Mouse (Mus musculus): ENCODE data around the gene Krtap4-6. TPM values are rescaled to one million over a fixed set of nuclear protein-coding genes. Genes with fewer than 3 reads are reported as not detected.

Krtap4-6 gene
- polyA plus RNA-seq (2014; fragmentation: Illumina TruSeq; extraction: RNeasy Lipid Tissue Mini Kit (QIAGEN cat#74804); ENCODE audit: low read depth, low replicate concordance) = not detected

DNA sequence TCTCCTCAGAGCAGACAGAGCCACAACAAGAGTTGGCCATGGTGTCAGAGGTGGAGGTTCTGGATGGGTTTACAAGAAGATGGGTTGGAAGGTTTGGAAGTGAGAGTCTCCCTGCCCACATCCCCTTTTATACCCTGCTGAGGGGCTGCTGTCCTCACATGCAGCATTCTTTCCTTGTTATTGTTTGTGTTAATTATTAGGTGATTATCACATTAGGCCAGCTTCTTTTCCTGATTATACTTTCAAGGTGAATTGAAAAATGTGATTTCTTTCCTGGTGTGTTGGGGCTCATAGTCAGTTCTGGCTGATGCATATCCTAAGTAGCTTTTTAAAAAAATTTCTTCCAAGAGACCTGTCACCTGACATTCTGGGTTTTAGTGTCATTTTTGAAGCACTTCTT is at the start of gene Krtap4-6:
Gene Krtap4-6 (minus strand): TSS at position 101 of the 400 bp plus-strand sequence.

DNA sequence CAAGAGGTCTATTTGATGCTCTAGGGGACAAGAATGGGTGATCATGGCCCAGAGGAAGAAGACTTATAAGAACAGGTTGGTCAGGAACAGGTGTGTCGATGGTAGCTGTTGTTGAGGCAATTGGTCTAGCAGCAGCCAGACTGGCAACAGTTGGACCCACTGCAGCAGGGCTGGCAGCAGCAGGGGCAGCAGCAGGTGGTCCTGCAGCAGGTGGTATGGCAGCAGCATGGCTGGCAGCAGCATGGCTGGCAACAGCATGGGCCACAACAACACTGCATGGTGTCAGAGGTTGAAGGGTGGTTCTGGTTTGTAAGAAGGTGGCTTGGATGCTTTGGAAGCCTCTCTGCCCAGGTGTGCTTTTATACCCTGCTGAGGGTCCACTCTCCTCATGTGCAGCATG is 24.7 kb upstream of the Krtap4-6 start, which contains the start of gene Gm14190:
Gene Gm14190 (minus strand): TSS at position 278 of the 400 bp plus-strand sequence.

DNA sequence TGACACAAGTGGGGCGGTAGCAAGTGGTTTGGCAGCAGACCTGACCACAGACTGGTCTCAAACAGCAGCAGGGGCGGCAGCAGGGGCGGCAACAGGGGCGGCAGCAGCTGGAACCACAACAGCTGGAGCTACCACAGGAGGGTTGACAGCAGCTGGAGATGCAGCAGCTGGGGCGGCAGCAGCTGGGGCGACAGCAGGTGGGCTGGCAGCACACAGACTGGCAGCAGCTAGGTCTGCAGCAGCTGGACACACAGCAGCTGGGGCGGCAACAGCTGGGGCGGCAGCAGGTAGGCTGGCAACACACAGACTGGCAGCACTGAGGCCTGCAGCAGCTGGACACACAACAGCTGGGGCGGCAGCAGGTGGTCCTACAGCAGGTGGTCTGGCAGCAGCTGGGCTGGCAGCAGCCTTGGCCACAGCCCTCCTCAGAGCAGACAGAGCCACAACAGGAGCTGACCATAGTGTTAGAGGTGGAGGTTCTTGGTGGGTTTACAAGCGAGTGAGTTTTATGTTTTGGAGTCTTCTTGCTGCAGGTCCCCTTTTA is 7.2 kb downstream of the Krtap4-6 start, which contains the start of gene Gm11563:
Gene Gm11563 (minus strand): TSS at position 494 of the 544 bp plus-strand sequence.

DNA sequence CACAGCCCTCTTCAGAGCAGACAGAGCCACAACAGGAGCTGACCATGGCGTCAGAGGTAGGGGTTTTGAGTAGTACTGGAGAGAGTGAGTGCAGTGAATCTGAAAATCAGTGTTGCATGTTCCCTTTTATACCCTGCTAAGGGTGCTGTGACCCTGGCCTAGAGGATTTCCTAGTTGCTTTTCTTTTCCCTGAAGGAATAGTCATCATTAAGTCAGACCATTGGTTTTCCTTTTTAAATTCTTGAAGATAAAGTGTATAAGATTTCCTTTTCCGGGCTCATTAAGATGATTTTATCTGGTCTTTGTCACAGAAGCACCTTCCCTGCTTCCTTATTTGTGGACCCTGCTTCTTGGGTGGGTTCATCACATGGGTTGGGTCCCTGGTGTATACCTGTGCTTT is 15.6 kb downstream of the Krtap4-6 start, which contains the start of gene Gm11555:
Gene Gm11555 (minus strand): TSS at position 101 of the 400 bp plus-strand sequence.

DNA sequence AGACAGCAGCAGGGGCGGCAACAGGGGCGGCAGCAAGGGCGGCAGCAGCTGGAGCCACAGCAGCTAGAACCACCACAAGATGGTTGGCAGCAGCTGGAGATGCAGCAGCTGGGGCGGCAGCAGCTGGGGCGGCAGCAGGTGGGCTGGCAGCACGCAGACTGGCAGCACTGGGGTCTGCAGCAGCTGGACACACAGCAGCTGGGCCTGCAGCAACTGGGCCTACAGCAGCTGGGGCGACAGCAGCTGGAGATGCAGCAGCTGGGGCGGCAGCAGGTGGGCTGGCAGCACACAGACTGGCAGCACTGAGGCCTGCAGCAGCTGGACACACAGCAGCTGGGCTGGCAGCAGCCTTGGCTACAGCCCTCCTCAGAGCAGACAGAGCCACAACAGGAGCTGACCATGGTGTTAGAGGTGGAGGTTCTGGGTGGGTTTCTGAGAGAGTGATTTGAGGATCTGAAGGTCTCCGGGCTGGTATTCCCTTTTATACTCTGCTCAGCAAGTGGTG is 22.1 kb downstream of the Krtap4-6 start, which contains the start of gene Krtap4-7:
Gene Krtap4-7 (minus strand): TSS at position 455 of the 505 bp plus-strand sequence.

DNA sequence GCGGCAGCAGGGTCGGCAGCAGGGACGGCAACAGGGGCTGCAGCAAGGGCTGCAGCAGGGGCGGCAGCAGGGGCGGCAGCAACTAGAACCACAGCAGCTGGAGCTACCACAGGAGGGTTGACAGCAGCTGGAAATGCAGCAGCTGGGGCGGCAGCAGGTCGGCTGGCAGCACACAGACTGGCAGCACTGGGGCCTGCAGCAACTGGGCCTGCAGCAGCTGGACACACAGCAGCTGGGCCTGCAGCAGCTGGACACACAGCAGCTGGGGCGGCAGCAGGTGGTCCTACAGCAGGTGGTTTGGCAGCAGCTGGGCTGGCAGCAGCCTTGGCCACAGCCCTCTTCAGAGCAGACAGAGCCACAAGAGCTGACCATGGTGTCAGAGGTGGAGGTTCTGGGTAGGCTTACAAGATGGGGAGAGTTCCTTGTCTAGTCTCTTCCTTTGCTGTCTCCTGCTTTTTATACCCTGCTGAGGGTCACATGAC is 31.1 kb downstream of the Krtap4-6 start, which contains the start of gene Krtap4-2:
Gene Krtap4-2 (minus strand): TSS at position 432 of the 482 bp plus-strand sequence.

DNA sequence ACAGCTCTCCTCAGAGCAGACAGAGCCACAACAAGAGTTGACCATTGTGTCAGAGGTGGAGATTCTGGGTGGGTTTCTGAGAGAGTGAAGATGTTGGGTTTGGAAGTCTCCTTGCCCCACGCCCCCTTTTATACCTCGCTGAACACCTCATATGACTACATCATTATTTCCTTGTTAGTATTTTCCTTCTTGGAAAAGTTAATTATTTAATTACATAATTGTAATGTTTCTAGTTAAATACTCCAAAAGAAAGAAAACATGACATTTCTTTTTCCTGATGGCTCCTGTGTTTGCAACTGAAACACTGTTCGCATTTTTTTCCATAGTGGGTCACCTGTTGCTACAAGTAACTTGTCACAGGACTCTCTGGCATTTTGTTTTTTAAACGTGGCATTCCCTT is 37.6 kb downstream of the Krtap4-6 start, which contains the start of gene Krtap4-1:
Gene Krtap4-1 (minus strand): TSS at position 101 of the 400 bp plus-strand sequence.

DNA sequence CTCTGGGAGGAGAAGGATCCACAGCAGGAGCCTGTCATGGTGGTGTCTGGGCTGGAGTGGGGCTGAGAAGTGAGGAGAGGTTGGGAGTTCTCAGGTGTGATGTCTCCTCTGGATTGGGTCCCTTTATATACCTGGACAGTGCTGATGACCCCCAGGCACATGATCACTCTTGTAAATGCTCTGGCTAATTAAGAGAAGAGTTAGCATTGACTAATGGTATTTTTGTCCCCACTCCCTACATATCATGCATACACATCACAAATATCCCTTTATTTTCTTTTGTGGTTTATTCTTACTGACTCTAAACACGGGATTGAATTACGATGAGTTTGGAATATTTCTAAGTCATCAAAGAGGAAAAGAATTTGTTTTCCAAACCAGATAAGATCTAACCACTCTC is 45.4 kb downstream of the Krtap4-6 start, which contains the start of gene Gm11562:
Gene Gm11562 (minus strand): TSS at position 101 of the 400 bp plus-strand sequence.

Other genes starting within 250 kb of the Krtap4-6 start
- gene Krt12, start 243.7 kb downstream of the Krtap4-6 start, polyA plus RNA-seq (2014; fragmentation: Illumina TruSeq; extraction: RNeasy Lipid Tissue Mini Kit (QIAGEN cat#74804); ENCODE audit: low read depth, low replicate concordance) = not detected
- gene Krt20, start 227.8 kb downstream of the Krtap4-6 start, polyA plus RNA-seq (2014; fragmentation: Illumina TruSeq; extraction: RNeasy Lipid Tissue Mini Kit (QIAGEN cat#74804); ENCODE audit: low read depth, low replicate concordance) = 0.53 TPM
- 2.7 TPM for gene Krt23, start 172.8 kb downstream of the Krtap4-6 start, polyA plus RNA-seq (2014; fragmentation: Illumina TruSeq; extraction: RNeasy Lipid Tissue Mini Kit (QIAGEN cat#74804); ENCODE audit: low read depth, low replicate concordance)
- gene Krt39, start 144.6 kb downstream of the Krtap4-6 start, polyA plus RNA-seq (2014; fragmentation: Illumina TruSeq; extraction: RNeasy Lipid Tissue Mini Kit (QIAGEN cat#74804); ENCODE audit: low read depth, low replicate concordance) = not detected
- gene Krt40, start 122.8 kb downstream of the Krtap4-6 start, polyA plus RNA-seq (2014; fragmentation: Illumina TruSeq; extraction: RNeasy Lipid Tissue Mini Kit (QIAGEN cat#74804); ENCODE audit: low read depth, low replicate concordance) = not detected
- gene Krtap3-3, start 115.1 kb downstream of the Krtap4-6 start, polyA plus RNA-seq (2014; fragmentation: Illumina TruSeq; extraction: RNeasy Lipid Tissue Mini Kit (QIAGEN cat#74804); ENCODE audit: low read depth, low replicate concordance) = not detected
- gene Krtap3-2, start 109.1 kb downstream of the Krtap4-6 start, polyA plus RNA-seq (2014; fragmentation: Illumina TruSeq; extraction: RNeasy Lipid Tissue Mini Kit (QIAGEN cat#74804); ENCODE audit: low read depth, low replicate concordance) = not detected
- not detected for gene Gm11939, start 106.5 kb downstream of the Krtap4-6 start, polyA plus RNA-seq (2014; fragmentation: Illumina TruSeq; extraction: RNeasy Lipid Tissue Mini Kit (QIAGEN cat#74804); ENCODE audit: low read depth, low replicate concordance)
- not detected for gene Krtap3-1, start 99.3 kb downstream of the Krtap4-6 start, polyA plus RNA-seq (2014; fragmentation: Illumina TruSeq; extraction: RNeasy Lipid Tissue Mini Kit (QIAGEN cat#74804); ENCODE audit: low read depth, low replicate concordance)
- gene Krtap1-5, start 84.9 kb downstream of the Krtap4-6 start, polyA plus RNA-seq (2014; fragmentation: Illumina TruSeq; extraction: RNeasy Lipid Tissue Mini Kit (QIAGEN cat#74804); ENCODE audit: low read depth, low replicate concordance) = not detected
- not detected for gene Krtap1-4, start 82.3 kb downstream of the Krtap4-6 start, polyA plus RNA-seq (2014; fragmentation: Illumina TruSeq; extraction: RNeasy Lipid Tissue Mini Kit (QIAGEN cat#74804); ENCODE audit: low read depth, low replicate concordance)
- not detected for gene Krtap1-3, start 74.6 kb downstream of the Krtap4-6 start, polyA plus RNA-seq (2014; fragmentation: Illumina TruSeq; extraction: RNeasy Lipid Tissue Mini Kit (QIAGEN cat#74804); ENCODE audit: low read depth, low replicate concordance)
- gene Krtap9-3, start 67.9 kb downstream of the Krtap4-6 start, polyA plus RNA-seq (2014; fragmentation: Illumina TruSeq; extraction: RNeasy Lipid Tissue Mini Kit (QIAGEN cat#74804); ENCODE audit: low read depth, low replicate concordance) = not detected
- gene Gm11938, start 62.7 kb downstream of the Krtap4-6 start, polyA plus RNA-seq (2014; fragmentation: Illumina TruSeq; extraction: RNeasy Lipid Tissue Mini Kit (QIAGEN cat#74804); ENCODE audit: low read depth, low replicate concordance) = not detected
- gene Gm11937, start 55.8 kb downstream of the Krtap4-6 start, polyA plus RNA-seq (2014; fragmentation: Illumina TruSeq; extraction: RNeasy Lipid Tissue Mini Kit (QIAGEN cat#74804); ENCODE audit: low read depth, low replicate concordance) = not detected
- not detected for gene Krtap2-4, start 51.1 kb downstream of the Krtap4-6 start, polyA plus RNA-seq (2014; fragmentation: Illumina TruSeq; extraction: RNeasy Lipid Tissue Mini Kit (QIAGEN cat#74804); ENCODE audit: low read depth, low replicate concordance)
- gene Gm11562, start 45.5 kb downstream of the Krtap4-6 start, polyA plus RNA-seq (2014; fragmentation: Illumina TruSeq; extraction: RNeasy Lipid Tissue Mini Kit (QIAGEN cat#74804); ENCODE audit: low read depth, low replicate concordance) = not detected
- not detected for gene Krtap4-1, start 37.7 kb downstream of the Krtap4-6 start, polyA plus RNA-seq (2014; fragmentation: Illumina TruSeq; extraction: RNeasy Lipid Tissue Mini Kit (QIAGEN cat#74804); ENCODE audit: low read depth, low replicate concordance)
- gene Krtap4-2, start 30.9 kb downstream of the Krtap4-6 start, polyA plus RNA-seq (2014; fragmentation: Illumina TruSeq; extraction: RNeasy Lipid Tissue Mini Kit (QIAGEN cat#74804); ENCODE audit: low read depth, low replicate concordance) = not detected
- not detected for gene Krtap4-7, start 21.9 kb downstream of the Krtap4-6 start, polyA plus RNA-seq (2014; fragmentation: Illumina TruSeq; extraction: RNeasy Lipid Tissue Mini Kit (QIAGEN cat#74804); ENCODE audit: low read depth, low replicate concordance)
- not detected for gene Gm11555, start 15.7 kb downstream of the Krtap4-6 start, polyA plus RNA-seq (2014; fragmentation: Illumina TruSeq; extraction: RNeasy Lipid Tissue Mini Kit (QIAGEN cat#74804); ENCODE audit: low read depth, low replicate concordance)
- gene Gm11563, start 7.0 kb downstream of the Krtap4-6 start, polyA plus RNA-seq (2014; fragmentation: Illumina TruSeq; extraction: RNeasy Lipid Tissue Mini Kit (QIAGEN cat#74804); ENCODE audit: low read depth, low replicate concordance) = not detected
- not detected for gene Gm14190, start 24.8 kb upstream of the Krtap4-6 start, polyA plus RNA-seq (2014; fragmentation: Illumina TruSeq; extraction: RNeasy Lipid Tissue Mini Kit (QIAGEN cat#74804); ENCODE audit: low read depth, low replicate concordance)
- not detected for gene Gm14180, start 68.3 kb upstream of the Krtap4-6 start, polyA plus RNA-seq (2014; fragmentation: Illumina TruSeq; extraction: RNeasy Lipid Tissue Mini Kit (QIAGEN cat#74804); ENCODE audit: low read depth, low replicate concordance)
- not detected for gene Gm11595, start 107.0 kb upstream of the Krtap4-6 start, polyA plus RNA-seq (2014; fragmentation: Illumina TruSeq; extraction: RNeasy Lipid Tissue Mini Kit (QIAGEN cat#74804); ENCODE audit: low read depth, low replicate concordance)
- not detected for gene Krtap4-8, start 114.7 kb upstream of the Krtap4-6 start, polyA plus RNA-seq (2014; fragmentation: Illumina TruSeq; extraction: RNeasy Lipid Tissue Mini Kit (QIAGEN cat#74804); ENCODE audit: low read depth, low replicate concordance)
- gene Krtap4-9, start 119.2 kb upstream of the Krtap4-6 start, polyA plus RNA-seq (2014; fragmentation: Illumina TruSeq; extraction: RNeasy Lipid Tissue Mini Kit (QIAGEN cat#74804); ENCODE audit: low read depth, low replicate concordance) = not detected
- not detected for gene Gm11596, start 127.5 kb upstream of the Krtap4-6 start, polyA plus RNA-seq (2014; fragmentation: Illumina TruSeq; extraction: RNeasy Lipid Tissue Mini Kit (QIAGEN cat#74804); ENCODE audit: low read depth, low replicate concordance)
- gene Gm11569, start 133.0 kb upstream of the Krtap4-6 start, polyA plus RNA-seq (2014; fragmentation: Illumina TruSeq; extraction: RNeasy Lipid Tissue Mini Kit (QIAGEN cat#74804); ENCODE audit: low read depth, low replicate concordance) = not detected
- not detected for gene Gm11554, start 138.5 kb upstream of the Krtap4-6 start, polyA plus RNA-seq (2014; fragmentation: Illumina TruSeq; extraction: RNeasy Lipid Tissue Mini Kit (QIAGEN cat#74804); ENCODE audit: low read depth, low replicate concordance)
- not detected for gene Krtap4-13, start 143.9 kb upstream of the Krtap4-6 start, polyA plus RNA-seq (2014; fragmentation: Illumina TruSeq; extraction: RNeasy Lipid Tissue Mini Kit (QIAGEN cat#74804); ENCODE audit: low read depth, low replicate concordance)
- not detected for gene Gm11564, start 149.7 kb upstream of the Krtap4-6 start, polyA plus RNA-seq (2014; fragmentation: Illumina TruSeq; extraction: RNeasy Lipid Tissue Mini Kit (QIAGEN cat#74804); ENCODE audit: low read depth, low replicate concordance)
- not detected for gene 2300003K06Rik, start 172.1 kb upstream of the Krtap4-6 start, polyA plus RNA-seq (2014; fragmentation: Illumina TruSeq; extraction: RNeasy Lipid Tissue Mini Kit (QIAGEN cat#74804); ENCODE audit: low read depth, low replicate concordance)
- not detected for gene Krtap4-16, start 185.6 kb upstream of the Krtap4-6 start, polyA plus RNA-seq (2014; fragmentation: Illumina TruSeq; extraction: RNeasy Lipid Tissue Mini Kit (QIAGEN cat#74804); ENCODE audit: low read depth, low replicate concordance)
- gene Gm11568, start 192.0 kb upstream of the Krtap4-6 start, polyA plus RNA-seq (2014; fragmentation: Illumina TruSeq; extraction: RNeasy Lipid Tissue Mini Kit (QIAGEN cat#74804); ENCODE audit: low read depth, low replicate concordance) = not detected
- not detected for gene Gm11559, start 198.5 kb upstream of the Krtap4-6 start, polyA plus RNA-seq (2014; fragmentation: Illumina TruSeq; extraction: RNeasy Lipid Tissue Mini Kit (QIAGEN cat#74804); ENCODE audit: low read depth, low replicate concordance)
- not detected for gene Krtap9-1, start 207.4 kb upstream of the Krtap4-6 start, polyA plus RNA-seq (2014; fragmentation: Illumina TruSeq; extraction: RNeasy Lipid Tissue Mini Kit (QIAGEN cat#74804); ENCODE audit: low read depth, low replicate concordance)
- gene Gm11567, start 213.2 kb upstream of the Krtap4-6 start, polyA plus RNA-seq (2014; fragmentation: Illumina TruSeq; extraction: RNeasy Lipid Tissue Mini Kit (QIAGEN cat#74804); ENCODE audit: low read depth, low replicate concordance) = not detected
- gene Krtap31-1, start 242.0 kb upstream of the Krtap4-6 start, polyA plus RNA-seq (2014; fragmentation: Illumina TruSeq; extraction: RNeasy Lipid Tissue Mini Kit (QIAGEN cat#74804); ENCODE audit: low read depth, low replicate concordance) = not detected
- gene Gm11565, start 248.8 kb upstream of the Krtap4-6 start, polyA plus RNA-seq (2014; fragmentation: Illumina TruSeq; extraction: RNeasy Lipid Tissue Mini Kit (QIAGEN cat#74804); ENCODE audit: low read depth, low replicate concordance) = not detected

Measured in kidney, adult 10 weeks (tissue).